Mouse (Mus musculus) forebrain, postnatal 0 days (tissue): ENCODE measurements at regions not wholly inside any gene's neighbourhood (a gene's known extent, or its start where the extent isn't known, plus 50 kb on each side); places are given as distances from the start of the nearest gene placed in this dataset.
A peak's percentile ranks its signal among the peaks of the same experiment; 100 is the strongest.

Experiments used
- ATAC-seq: fragments of 200-750 bp; cut with Nextera tagmentation; 2 replicates; pipeline ENCODE4 v1.8.0; 2017; ENCODE audit warnings: mild to moderate bottlenecking, moderate library complexity
- DNase-seq: peaks from one replicate; pipeline ENCODE4 v3.0.0-alpha.2; 2015
- H3K27ac ChIP-seq: fragments of 300-500 bp; sonication (generic); 2 replicates; pipeline ENCODE4 v1.5.1; 2014; ENCODE audit warnings: low read depth, mild to moderate bottlenecking, antibody characterized with exemption, low read length, moderate library complexity, mixed read lengths
- H3K27me3 ChIP-seq: fragments of 300-500 bp; sonication (generic); 2 replicates; pipeline ENCODE4 v1.6.1; 2014; ENCODE audit warnings: mild to moderate bottlenecking, low read length, mixed read lengths; ENCODE audit not compliant: insufficient read depth
- H3K36me3 ChIP-seq: fragments of 300-500 bp; sonication (generic); 2 replicates; pipeline ENCODE4 v1.6.1; 2014; ENCODE audit warnings: mild to moderate bottlenecking, moderate library complexity; ENCODE audit not compliant: insufficient read depth
- H3K4me1 ChIP-seq: fragments of 300-500 bp; sonication (generic); 2 replicates; pipeline ENCODE4 v1.6.1; 2014; ENCODE audit warnings: antibody characterized with exemption; ENCODE audit not compliant: insufficient read depth
- H3K4me2 ChIP-seq: fragments of 300-500 bp; sonication (generic); 2 replicates; pipeline ENCODE4 v1.6.1; 2014; ENCODE audit warnings: low read depth, mild to moderate bottlenecking, moderate library complexity
- H3K4me3 ChIP-seq: fragments of 300-500 bp; sonication (generic); 2 replicates; pipeline ENCODE4 v1.5.1; 2014; ENCODE audit warnings: low read depth, low read length, mixed read lengths
- H3K9ac ChIP-seq: fragments of 300-500 bp; sonication (generic); 2 replicates; pipeline ENCODE4 v1.6.1; 2014; ENCODE audit warnings: mild to moderate bottlenecking
- H3K9me3 ChIP-seq: fragments of 300-500 bp; sonication (generic); 2 replicates; pipeline ENCODE4 v1.6.1; 2016; ENCODE audit warnings: low read length
- CTCF ChIP-seq: sonication (generic); IDR thresholded peaks from 2 replicates; pipeline ENCODE4 v1.5.1; 2016; ENCODE audit warnings: antibody characterized with exemption, control low read depth, low read depth
- WGBS: fragments of 180-500 bp; shearing (Covaris S2); extraction: QIAGEN DNeasy Blood & Tissue Kit; methylation state at CpG from one replicate; pipeline ENCODE4 v1.1.7; 2014; 5-methylcytosine and 5-hydroxymethylcytosine counted together

- no peak overlapping the region for H3K4me2 ChIP-seq
- no peaks in the 10 kb centered on the region for H3K27me3 ChIP-seq
- peak; percentile 35 for DNase-seq
- H3K4me1 ChIP-seq, result no peaks in the 10 kb centered on the region
- no peaks in the 10 kb centered on the region for H3K36me3 ChIP-seq
- no peak overlapping the region for H3K9ac ChIP-seq
- H3K27ac ChIP-seq, result no peak overlapping the region
- WGBS, result 22% methylated on average over 2 of the region's 2 CpGs
- 0 out of 2 replicates have a peak, but pooled peaks have one; percentile 20 for ATAC-seq
- no peaks in the 10 kb centered on the region for H3K9me3 ChIP-seq
- H3K4me3 ChIP-seq, result no peak overlapping the region
- TF ChIP-seq CTCF, result no peak
Measured at GRCm38 (mm10) chr4:52265196-52265595, 173.8 kb upstream of the Smc2 start.

DNA sequence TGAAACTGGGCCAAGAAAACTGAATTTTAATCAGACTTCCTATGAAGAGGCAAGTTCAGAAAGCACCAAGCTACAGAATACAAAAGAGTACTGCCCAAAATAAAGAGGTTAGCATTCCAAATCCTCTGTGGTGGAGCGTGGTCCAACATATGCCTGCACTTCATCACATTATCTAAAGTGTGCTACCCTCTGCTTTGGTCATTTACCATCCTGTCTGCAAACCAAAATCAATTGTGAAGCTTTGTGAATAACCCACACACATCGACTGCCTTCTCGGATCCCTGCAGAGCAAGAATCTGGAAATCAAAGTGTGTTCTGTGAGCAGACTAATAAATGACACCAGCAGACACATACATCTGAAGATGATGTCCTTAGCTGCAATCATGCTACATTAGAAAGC, 156.6 kb upstream of the Smc2 start:
- Histone ChIP-seq H3K4me1 (no peaks in the 10 kb centered on the region), H3K9ac (no peak overlapping the region), H3K4me3 (no peak overlapping the region), H3K9me3 (no peaks in the 10 kb centered on the region), H3K27ac (no peak overlapping the region), H3K36me3 (no peaks in the 10 kb centered on the region), H3K4me2 (no peak overlapping the region), H3K27me3 (no peaks in the 10 kb centered on the region)
- TF ChIP-seq CTCF, result no peak
- DNase-seq, result no peak
- WGBS, result 41% methylated on average over 3 of the region's 3 CpGs
- no peak for ATAC-seq

DNA sequence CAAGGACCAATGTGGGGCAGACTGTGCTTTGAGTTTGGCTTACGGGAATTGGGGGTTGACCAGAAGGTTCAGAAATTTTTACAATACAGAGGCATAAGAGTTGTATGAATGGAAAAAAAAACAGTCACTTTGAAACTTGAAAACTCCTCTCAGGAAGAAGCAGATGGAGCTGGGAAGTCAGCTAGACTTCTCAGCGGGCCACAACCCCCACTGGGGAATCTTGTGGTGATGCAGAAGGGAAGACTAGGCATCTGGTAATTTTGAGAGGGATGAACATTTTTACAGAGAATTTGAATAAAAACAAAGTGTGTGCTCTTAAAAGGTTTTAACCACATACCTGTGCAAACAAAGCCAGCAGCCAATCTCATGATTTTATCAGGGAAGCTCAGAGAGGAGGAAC, 154.1 kb upstream of the Smc2 start:
- Histone ChIP-seq H3K27me3 (no peaks in the 10 kb centered on the region), H3K9ac (no peak overlapping the region), H3K36me3 (no peaks in the 10 kb centered on the region), H3K4me2 (no peak overlapping the region), H3K9me3 (no peaks in the 10 kb centered on the region), H3K4me3 (no peak overlapping the region), H3K4me1 (no peaks in the 10 kb centered on the region), H3K27ac (no peak overlapping the region)
- no peak for DNase-seq
- 74% methylated on average over 2 of the region's 2 CpGs for WGBS
- ATAC-seq, result no peak
- TF ChIP-seq CTCF, result no peak

- no peak for TF ChIP-seq CTCF
Measured at GRCm38 (mm10) chr4:52293676-52294075, 145.4 kb upstream of the Smc2 start.

GRCm38 (mm10) chr4:52299226-52299625, 139.8 kb upstream of the Smc2 start:
- TF ChIP-seq CTCF, result no peak
- H3K4me1 ChIP-seq, result no peaks in the 10 kb centered on the region
- 52% methylated on average over 3 of the region's 3 CpGs for WGBS
- no peak overlapping the region for H3K4me2 ChIP-seq
- no peaks in the 10 kb centered on the region for H3K36me3 ChIP-seq
- no peak overlapping the region for H3K4me3 ChIP-seq
- H3K27me3 ChIP-seq, result no peaks in the 10 kb centered on the region
- no peaks in the 10 kb centered on the region for H3K9me3 ChIP-seq
- DNase-seq (no peak), ATAC-seq (no peak)
- H3K9ac ChIP-seq, result no peak overlapping the region
- no peak overlapping the region for H3K27ac ChIP-seq

More at GRCm38 (mm10) chr4:52293676-52294075, 145.4 kb upstream of the Smc2 start:
- DNase-seq, result no peak
- H3K4me2 ChIP-seq, result no peak overlapping the region
- no peaks in the 10 kb centered on the region for H3K4me1 ChIP-seq
- no peaks in the 10 kb centered on the region for H3K27me3 ChIP-seq
- 78% methylated on average over 2 of the region's 2 CpGs for WGBS
- no peak overlapping the region for H3K9ac ChIP-seq
- no peak overlapping the region for H3K27ac ChIP-seq
- no peaks in the 10 kb centered on the region for H3K9me3 ChIP-seq
- H3K36me3 ChIP-seq, result no peaks in the 10 kb centered on the region
- ATAC-seq, result no peak
- H3K4me3 ChIP-seq, result no peak overlapping the region

GRCm38 (mm10) chr4:52301653-52302052, 137.4 kb upstream of the Smc2 start:
- no peak overlapping the region for H3K27ac ChIP-seq
- no peak overlapping the region for H3K4me3 ChIP-seq
- H3K9ac ChIP-seq, result no peak overlapping the region
- ATAC-seq (no peak), DNase-seq (peak; percentile 62)
- WGBS, result 57% methylated on average over 2 of the region's 2 CpGs
- no peaks in the 10 kb centered on the region for H3K4me1 ChIP-seq
- H3K9me3 ChIP-seq, result no peaks in the 10 kb centered on the region
- H3K4me2 ChIP-seq, result no peak overlapping the region
- H3K36me3 ChIP-seq, result no peaks in the 10 kb centered on the region
- TF ChIP-seq CTCF, result peak; percentile 59
- H3K27me3 ChIP-seq, result no peaks in the 10 kb centered on the region

- DNase-seq (no peak), ATAC-seq (no peak)
- Histone ChIP-seq H3K9me3 (0 out of 2 replicates have a peak, but pooled peaks cover 4% of the 10 kb centered on the region), H3K4me1 (no peaks in the 10 kb centered on the region), H3K4me2 (no peak overlapping the region), H3K27ac (no peak overlapping the region), H3K9ac (no peak overlapping the region), H3K4me3 (no peak overlapping the region), H3K27me3 (no peaks in the 10 kb centered on the region), H3K36me3 (no peaks in the 10 kb centered on the region)
- TF ChIP-seq CTCF, result no peak
- 55% methylated on average over 3 of the region's 3 CpGs for WGBS
Measured at GRCm38 (mm10) chr4:52324300-52324699, 114.7 kb upstream of the Smc2 start.
